Mouse (Mus musculus) C2C12 (cell line): ENCODE data around the gene Ei24.

ENCODE experiments used
- CEBPB ChIP-seq: IDR thresholded peaks from one replicate; pipeline ENCODE4 v1.6.1; 2011; ENCODE audit warnings: low read depth, mild to moderate bottlenecking, control low read depth, moderate library complexity
- CTCF ChIP-seq: IDR thresholded peaks from one replicate; pipeline ENCODE4 v1.5.1; 2011; ENCODE audit not compliant: control insufficient read depth, insufficient read depth, insufficient read length
- MAX ChIP-seq: IDR thresholded peaks from one replicate; pipeline ENCODE4 v1.6.1; 2011; ENCODE audit warnings: mild to moderate bottlenecking, control low read depth
- MYOD1 ChIP-seq: IDR thresholded peaks from one replicate; pipeline ENCODE4 v1.6.1; 2011; ENCODE audit warnings: low read depth; ENCODE audit not compliant: control insufficient read depth, insufficient read length
- MYOG ChIP-seq: IDR thresholded peaks from one replicate; pipeline ENCODE4 v1.6.1; 2011; ENCODE audit not compliant: control insufficient read depth, insufficient read length; ENCODE audit errors: extremely low read depth
- USF1 ChIP-seq: IDR thresholded peaks from one replicate; pipeline ENCODE4 v1.6.1; 2011; ENCODE audit warnings: low read depth, mild to moderate bottlenecking, control low read depth, moderate library complexity

DNA sequence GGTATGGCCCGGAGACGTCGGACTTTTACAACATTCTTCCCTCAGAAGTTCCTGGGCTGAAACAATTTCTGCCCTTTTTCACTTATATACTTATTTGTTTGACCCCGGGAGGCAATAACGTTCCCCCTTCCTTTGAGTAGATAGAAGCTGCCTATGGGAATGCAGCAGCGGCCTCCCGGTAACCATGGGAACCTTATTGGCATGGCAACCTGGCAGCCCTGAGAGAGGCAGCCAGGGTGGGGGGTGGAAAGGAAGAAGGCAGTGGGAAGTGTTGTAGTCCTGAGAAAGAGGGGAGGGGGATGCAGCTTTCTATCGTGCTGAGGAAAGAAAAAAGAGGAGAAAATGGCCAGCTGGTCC is 24.4 kb upstream of the Ei24 start, which contains the start of gene Fez1:
- TF ChIP-seq CTCF (no peak), USF1 (no peak), MAX (no peak), MYOD1 (no peak), CEBPB (no peak), MYOG (no peak)
